Mouse (Mus musculus) cerebellum, adult 9-10 months (tissue): ENCODE measurements around the gene Med15.

Experiments used
- DNase-seq: peaks from one replicate; pipeline ENCODE4 v3.0.0; 2022

Gene Med15

DNA sequence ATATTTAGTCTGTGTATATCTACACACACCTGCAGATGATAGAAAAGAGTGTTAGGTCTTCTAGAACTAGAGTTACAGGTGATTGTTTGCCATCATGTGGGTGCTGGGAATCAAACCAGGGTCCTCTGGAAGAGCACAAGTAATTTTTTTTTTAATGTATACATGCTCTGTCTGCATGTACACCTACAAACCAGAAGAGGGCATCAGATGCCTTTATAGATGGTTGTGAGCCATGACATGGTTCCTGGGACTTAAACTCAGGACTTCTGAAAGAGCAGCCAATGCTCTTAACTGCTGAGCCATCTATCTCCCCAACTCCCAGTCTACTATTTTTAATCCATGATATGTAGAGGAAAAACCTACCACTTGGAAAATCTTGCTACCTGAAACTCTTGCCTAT, 2.7 kb downstream of the Med15 start:
- no peak for DNase-seq

DNA sequence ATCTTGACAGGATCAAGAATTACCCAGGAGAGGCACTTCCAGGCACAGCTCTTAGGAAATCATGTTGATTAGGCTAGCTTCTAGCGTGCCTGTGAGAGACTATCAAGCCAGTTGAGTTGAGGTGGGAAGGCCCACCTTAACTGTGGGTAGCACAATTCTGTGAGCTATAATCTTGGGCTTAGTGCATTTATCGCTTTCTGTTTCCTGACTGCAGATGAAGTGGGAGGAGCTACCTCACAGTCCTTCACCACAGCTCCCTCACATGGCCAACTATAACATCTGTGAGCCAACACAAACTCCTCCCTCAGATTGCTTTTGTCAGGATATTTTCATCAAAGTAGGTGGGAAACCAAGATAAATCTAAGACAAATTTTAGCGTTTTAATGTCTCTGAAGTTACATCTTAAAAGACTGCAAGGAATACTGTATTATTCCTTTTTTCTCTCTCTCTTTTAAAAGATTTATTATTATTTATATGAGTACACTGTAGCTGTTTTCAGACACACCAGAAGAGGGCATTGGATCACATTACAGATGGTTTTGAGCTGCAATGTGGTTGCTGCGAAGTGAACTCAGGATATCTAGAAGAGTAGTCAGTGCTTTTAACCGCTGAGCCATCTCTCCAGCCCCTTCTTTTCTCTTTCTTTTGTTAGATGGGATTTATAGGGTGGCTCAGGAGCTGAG, 5.4 kb downstream of the Med15 start:
- DNase-seq: peak; percentile 36

DNA sequence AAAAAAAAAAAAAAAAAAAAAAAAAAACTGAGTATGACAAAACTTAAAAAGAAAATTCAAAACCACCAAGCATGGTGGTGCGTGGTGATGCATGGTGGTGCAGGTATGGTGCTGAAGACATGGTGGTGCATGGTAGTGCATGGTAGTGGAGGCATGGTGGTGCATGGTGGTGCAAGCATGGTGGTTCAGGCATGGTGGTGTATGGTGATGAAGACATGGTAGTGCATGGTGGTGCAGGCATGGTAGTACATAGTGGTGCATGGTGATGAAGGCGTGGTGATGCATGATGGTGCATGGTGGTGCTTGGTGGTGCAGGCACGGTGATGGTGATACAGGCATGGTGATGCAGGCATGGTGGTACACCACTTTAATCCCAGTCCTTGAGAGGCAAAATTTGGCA, 8.2 kb downstream of the Med15 start:
- DNase-seq: no peak

DNA sequence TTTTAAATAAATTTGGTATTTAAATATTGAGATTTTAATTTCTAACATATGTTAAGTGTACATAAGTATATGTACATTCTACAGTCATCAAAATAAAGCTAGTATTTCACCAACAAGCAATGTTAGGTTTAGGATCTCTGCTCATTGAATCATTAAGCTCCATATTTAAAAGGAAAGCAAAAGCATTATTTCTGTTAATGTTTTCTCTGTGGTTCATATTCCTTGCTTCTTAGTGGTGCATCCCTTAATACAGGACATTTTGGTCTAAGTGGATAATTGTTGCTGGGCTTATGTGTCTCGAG, 9.4 kb downstream of the Med15 start:
- no peak for DNase-seq

DNA sequence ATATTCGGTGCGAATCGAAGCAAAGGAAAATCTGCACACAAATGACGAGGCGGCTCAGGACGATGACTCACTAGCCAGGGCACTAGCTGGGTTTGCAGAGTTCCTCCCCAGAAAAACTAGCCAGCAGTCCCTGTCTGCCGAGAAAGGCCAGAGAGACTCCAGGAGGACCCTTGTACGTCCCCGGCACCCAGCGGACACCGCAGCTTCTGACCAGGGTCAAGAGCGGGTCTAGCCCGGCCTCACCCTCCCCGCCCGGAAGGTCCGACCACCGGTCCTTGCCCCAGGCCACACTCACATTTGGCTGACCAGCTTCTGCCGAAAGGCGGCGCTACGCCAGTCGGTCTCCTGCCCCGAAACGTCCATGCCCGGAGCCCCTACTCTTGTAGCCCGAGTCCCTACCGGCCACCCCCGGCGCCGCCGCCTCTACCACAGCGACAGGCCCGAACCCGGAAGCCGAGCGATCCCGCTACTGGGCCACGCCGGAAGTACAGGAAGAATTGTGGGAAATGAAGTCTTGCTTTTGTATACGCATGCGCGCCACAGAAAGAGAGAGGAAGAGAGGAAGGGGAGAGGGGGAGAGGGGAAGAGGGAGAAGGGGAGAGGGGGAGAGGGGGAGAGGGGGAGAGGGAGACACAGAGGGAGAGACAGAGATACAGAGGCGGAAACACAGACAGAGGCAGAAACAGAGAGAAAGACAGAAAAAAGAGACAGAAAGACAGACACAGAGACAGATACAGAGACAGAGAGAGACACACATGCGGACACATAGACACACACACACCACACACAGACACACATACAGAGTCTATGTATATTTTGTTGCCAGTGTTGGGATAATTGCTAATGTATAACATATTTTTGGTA, 10.0 kb downstream of the Med15 start:
- DNase-seq: peak; percentile 91

DNA sequence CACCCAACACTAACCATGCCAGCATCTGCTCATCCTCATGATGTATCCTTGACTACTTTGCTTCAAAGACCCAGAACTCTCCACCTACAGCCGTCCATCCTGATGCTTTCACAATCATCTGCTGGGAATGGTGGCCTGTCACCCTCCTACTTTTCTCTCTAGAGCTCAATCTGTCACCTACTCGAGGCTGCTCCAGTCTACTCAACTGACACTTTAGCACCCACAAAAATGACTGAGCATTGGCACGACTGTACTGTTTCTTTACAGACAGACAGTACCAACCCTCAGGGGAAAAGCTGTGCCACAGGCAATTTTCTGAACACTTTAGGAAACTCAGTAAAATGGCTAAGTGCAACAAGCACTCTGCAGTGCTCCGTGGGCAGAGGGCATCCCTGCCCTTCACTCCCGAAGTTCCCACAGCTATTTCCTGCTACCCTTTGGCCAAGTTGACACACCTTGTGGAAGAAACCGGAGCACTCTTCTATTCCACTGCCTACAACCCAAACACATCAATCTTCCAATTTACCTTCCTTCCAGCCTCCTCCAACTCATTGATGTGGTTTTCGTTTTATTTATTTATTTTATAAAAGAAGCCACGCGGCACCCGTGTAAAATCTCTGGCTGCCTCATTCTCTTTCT, 10.8 kb downstream of the Med15 start:
- peak; percentile 34 for DNase-seq

DNA sequence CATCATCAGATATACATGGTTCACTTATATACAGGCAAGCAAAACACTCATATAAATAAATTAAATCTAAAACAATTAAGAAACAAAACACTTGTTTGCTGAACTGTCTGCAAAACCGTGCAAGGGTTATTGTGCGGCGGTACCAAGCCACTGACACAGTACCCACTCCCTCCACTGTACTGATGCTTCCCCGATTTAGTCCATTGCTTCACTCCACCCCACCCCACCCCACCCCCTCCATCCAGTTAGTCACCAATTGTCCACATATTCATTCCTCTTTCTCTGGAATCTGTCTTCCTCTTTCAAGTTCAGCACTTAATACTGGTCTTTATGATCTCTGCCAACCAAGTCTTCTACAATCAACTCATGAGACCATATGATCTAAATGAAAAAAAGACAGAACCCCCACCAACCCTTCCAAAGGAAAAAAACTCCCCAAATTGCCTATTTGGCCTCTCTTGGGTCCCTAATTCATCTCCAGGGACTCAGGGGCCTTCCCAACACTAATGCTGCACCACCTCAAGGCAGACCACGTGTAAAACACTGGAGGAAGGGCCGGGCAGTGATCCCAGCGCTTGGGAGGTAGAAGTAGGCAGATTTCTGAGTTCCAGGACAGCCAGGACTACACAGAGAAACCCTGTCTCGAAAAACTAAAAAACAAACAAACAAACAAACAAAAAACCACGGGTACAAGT, 11.4 kb downstream of the Med15 start:
- no peak for DNase-seq

DNA sequence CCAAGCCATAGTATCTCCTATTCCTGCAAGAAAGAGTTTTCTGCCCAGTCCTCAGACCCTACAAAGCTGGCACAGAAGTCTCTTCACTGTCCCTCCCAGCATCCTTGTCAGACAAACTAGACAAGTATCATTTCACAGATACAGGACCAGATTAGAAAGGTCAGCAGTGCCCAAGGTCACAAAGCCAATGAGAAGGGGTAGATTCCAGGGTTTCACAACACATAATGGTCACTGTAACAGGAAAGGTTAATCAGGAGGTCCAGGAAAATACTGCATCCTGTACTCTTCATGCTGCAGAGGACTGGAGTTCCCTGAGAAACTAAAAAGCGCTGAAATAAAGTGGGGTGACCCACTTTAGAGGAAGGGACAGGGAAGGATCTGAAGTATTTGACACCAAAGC, 14.9 kb downstream of the Med15 start:
- no peak for DNase-seq

DNA sequence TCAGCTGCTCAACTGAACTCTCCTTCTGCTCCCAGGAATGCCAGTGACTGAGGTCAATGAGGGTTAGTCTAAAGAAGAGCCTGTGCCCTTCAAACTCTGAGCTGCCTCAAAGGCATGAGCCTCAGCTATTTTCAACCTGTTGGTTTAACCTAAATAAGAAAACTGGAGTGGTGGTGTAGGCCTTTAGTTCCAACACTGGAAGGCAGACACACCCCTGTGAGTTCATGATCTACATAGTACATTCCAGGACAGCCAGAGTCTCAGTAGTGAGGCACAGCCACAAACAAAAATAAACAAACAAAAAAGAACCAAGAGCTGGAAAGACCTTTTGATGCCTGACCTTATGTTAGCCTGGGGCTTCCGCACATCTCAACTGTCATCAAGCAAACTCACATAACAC, 25.1 kb downstream of the Med15 start:
- DNase-seq: no peak

DNA sequence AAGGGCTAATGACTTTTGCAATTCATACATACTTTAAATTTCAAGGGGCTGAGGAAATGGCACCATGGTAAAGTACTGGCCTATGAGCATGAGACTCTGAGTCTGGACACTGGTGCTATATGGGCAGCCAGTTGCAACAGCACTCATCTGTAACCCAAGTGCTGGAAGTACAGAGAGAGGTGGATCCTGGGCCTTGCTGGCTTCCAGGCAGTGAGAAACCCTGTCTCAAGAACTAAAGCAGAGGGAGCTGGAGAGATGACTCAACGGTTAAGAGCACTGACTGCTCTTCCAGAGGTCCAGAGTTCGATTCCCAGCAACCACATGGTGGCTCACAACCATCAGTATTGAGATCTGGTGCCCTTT, 31.7 kb downstream of the Med15 start:
- no peak for DNase-seq

DNA sequence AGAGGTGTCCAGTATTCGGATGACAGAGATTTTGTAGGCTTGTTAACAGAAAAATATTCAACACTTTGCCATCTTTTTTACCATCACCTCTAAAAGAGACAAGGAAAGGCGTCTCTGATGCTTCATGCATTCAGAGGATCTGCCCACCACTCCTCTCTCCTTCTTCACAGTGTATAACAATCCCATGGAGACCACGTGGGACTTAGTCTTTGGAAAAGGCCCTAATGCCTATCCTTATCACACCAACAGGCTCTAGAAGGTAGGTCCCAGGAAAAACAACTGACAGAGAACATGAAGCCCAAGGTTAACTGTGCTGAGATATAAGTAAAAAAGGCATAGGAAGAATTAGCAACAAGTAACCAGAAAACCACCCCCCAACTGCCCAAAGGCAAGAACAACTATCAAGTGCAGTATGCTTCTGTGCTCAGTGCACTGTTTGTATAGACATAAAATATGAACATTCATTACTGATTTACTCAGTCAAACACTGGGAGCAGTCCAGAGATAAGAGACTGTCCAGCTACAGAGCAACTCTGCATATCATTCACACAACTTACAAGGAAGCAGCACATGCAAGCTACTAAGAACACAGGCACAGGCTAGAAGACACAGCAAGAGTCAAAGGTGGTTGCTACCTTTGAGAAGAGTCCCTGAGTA, 32.2 kb downstream of the Med15 start:
- DNase-seq: no peak

DNA sequence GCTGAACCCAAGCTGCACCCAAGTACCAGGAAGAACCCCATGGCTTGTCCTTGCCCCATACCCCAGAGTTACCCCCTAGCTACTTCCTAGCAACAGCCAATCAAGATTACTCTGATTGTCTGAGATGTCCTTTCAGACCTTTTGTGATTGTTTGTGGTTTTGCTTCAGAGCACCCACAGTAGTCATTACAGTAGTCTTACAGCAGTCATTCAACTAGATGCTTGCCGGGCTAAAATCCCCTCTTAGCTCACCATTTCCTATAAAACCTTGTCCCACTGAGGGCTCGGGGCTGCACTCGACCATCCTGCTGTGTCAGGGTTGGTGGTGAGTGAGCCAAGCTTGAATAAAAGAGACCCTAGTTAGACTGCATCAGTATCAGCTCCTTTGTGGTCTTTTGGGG, 37.8 kb downstream of the Med15 start:
- no peak for DNase-seq

DNA sequence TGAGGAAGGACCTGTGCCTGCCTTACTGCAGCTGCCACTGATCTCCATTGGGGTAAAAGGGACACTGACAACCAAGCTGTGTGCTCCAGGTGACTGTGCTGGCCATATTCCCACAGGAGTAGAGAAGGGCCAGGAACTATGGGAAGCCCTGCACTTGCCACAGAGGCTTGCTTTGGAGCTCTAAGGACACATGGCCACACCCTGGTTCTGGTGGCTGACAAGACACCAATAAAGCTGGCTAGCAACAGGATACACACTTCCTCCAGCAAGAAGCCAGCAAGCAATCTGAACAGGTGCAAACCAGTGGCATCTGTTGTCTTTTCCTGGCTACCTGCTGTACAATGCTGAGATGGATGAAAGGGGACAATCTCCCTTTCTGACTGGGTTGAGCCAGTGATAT, 62.8 kb downstream of the Med15 start:
- peak; percentile 58 for DNase-seq

DNA sequence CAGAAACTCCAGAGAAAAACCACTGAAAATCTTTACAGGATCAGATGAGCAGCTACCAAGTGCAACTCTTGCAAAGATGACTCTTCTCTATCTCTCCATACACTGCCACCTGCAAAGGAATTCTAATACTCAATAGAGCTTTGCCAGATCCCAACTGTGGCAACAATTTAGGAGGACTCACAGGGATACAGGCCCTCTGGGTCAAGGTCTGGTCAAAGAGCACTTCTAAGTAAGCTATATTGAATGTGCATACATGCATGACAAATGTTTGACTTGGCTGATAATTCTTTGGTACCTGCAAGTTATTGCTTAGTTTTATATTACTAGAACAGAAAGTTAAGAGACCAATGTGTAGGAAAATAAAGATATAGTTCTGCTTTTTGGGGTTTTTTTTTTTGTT, 67.1 kb downstream of the Med15 start:
- DNase-seq: no peak

DNA sequence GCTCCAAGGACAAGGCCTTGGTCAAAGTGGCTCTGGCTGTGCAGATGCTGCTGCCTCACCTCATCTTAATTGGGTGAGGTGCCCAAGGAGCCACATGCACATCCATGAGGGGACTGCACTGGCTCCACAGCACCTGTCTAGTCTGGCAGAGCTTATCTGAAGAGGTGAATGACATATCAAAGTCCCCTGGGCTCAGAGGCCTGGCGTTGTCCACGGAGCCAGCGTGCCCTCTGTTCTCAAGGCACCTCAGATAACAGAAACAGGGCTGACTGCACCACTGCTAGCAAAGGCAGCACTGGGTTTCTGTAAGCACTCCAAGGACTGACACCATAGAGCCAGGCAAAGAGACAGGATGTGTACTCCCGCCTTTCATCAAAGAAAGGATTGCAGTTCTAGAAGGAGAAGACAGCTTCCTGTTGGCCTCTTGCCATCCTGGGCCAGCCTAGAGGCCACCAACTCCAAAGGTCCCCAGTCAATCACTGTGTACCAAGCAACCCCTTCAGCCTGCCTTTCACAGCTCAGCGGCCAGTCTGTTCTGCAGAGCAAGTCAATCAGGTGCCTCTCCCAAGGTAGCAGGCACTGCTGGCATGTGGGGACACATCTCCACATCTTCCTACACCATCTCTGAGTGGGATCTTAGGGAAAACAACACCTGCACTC, 76.3 kb downstream of the Med15 start:
- peak; percentile 22 for DNase-seq

DNA sequence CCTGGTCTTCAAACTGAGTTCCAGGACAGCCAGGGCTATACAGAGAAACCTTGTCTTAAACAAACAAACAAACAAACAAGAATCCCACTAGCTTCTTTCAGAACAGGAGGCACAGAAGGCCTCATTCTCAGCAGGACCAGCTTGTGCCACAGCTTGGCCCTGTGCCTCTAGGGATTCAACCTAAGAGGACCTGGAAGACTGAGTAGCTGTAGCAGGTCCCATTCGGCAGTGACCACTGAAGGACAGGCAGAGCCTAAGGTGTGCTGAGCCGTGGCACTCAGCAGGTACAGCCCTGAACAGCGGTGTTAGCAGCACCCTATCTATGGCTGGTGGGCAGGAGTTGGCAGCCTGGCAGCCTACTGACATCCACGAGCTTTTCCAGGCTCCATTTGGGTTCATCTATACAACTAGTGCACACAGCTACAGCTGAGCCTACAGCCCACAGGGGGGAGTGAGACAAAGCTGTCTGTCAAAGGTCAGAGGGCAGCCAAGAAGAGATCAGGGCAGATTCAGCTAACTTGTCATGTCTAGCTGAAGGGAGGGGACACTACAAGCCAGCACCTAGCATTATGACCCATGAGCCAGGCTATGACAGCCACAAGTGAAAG, 78.4 kb downstream of the Med15 start:
- DNase-seq: no peak

DNA sequence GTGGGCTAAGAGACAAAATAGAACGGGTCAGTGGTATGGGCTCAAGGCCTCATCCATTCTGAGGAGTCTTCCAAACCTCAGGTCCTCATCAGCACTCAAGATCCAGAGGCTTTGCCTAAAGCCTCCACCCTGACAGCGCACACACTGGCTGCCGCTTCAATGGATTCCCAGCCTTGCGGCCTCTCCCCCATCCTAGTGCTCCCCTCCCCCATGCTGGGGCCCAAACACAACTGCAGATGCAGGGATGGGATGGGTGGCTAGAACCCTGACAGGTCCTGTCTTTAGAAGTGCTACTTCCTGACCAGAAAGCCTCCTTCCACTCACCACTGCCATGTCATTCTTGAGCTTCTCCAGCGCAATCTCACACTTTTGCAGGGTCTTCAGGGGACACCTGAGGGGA, 79.1 kb downstream of the Med15 start:
- DNase-seq: no peak

DNA sequence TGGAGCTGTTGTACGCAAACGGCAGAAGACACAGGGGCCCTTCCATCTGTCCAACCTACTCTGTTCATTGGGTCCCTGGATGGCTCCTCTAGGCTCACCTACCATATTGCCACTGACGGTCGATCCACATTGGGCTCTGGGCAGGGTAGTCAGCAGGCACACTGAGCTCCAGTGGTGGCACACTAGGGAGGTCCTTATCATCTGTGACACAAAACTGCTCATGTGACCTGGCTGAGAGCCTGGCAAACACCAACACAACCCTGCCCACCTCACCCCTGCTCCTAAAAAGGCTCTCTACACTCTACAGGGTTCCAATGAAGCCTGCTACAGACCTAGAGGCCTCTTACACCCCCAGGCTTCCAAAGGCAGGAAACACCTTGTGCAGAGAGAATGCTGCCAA, 80.1 kb downstream of the Med15 start:
- DNase-seq: peak; percentile 40

DNA sequence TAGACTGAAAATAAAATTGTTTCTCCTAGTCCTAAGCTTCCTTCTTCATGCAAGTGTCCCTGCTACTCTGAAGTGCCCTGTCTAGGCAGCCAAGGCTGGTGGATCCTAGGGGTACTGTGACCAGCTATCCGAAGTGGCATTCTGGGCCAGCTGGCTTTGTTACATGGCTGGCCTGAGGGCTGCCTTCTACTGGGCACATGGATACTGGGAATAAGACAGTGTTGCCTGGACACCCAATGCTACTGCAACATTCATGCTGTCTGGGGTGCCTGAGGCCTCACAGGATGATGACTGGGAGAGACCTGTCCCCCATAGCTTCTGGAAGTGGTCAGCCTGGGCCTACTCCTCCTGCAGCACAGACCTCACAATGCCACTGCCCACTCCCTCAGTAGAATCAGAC, 82.0 kb downstream of the Med15 start:
- DNase-seq: peak; percentile 62

DNA sequence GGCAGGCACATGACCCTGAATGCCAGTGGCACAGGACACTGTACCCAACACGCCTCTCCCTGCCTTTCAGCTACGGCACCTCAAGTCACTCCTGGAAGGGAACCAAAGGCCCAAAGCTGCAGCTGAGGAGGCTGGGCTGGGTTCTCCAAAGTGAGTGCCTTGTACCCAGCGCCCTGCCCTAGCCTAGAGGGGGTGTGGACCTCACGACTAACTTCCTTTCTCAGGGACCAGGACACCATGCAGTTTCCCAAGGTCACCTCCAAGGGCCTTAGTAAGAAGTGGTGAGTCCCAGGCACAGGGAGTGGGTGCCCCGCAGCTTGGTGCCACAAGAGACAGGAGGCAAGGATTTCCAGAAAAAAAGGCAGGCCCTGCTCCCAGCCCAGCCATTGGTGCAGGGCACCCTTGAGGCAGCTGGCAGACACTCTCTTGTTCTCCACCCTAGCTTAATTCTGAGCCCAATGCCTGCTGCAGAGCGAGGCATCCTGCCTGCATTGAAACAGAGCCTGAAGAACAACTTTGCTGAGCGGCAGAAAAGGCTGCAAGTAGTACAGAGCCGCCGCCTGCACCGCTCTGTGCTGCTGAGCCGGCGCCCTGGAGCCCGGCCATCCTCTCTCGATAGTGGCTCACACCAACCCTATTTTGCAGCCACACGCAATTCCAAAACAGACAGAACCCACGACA, 82.6 kb downstream of the Med15 start:
- DNase-seq: peak; percentile 64

DNA sequence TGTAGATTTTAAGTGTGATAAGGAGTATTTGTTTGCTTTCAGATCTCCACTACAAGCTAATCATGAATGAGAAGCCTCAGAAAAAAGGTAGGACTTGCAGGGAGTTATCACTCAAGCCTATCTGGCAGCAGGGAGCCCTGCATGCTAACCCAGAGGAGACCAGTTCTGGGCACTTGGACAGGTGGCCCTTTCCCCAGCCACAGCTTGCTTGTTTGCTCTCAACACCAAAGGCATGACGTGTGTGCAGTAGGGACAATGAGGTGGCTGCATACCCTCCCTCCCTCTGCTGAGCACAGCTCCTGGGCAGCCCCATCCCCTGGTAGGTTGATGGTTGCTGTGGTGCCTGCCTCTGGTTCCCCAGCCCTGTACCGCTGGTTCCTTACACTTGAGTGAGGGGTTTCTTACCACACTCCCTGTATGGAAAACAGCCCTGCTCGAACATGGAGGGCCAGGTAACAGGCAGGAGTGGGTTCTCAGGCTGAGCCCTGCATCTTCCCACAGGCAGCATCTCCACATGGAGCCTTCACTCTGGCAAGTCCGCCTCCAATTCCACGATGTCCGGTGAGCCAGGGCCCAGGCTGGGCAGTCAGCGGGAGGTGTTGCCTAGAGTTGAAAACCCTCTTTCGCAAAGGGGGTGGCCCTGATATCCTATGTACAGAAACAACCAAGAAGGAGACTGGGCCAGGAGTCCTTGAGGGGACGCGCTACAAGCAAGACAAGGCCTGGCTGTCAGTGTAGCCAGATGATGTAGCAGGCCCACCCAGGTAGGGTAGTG, 84.9 kb downstream of the Med15 start:
- peak; percentile 72 for DNase-seq
